Mouse (Mus musculus) brain, adult 2 months (tissue): Measurements from ENCODE around the gene Cyp46a1.

ENCODE experiments used
- DNase-seq: peaks from one replicate; pipeline ENCODE4 v3.0.0; 2011; ENCODE audit warnings: low read depth, low spot score

Gene Cyp46a1

DNA sequence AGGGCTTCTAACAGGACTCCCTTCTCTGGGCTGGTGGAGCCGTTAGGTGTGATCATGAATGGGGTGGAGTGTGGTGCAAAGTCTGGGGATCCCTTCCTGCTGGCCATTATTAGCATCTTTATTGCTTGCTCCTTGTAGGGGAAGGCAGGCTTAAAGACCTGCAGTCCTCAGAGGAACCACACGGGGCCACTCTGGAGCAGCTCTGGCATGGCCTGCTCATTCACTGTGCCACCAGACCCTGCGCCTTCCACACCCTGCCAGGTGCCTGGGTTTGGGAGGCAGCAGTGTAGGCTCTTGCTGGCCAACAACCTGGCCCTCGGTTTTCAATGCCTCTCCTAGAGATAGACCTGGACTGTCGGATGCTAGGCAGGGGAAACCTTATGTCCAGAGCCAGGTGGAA, 29.6 kb downstream of the Cyp46a1 start:
- peak; percentile 97 for DNase-seq

GRCm38 (mm10) chr12:108365340-108365739, 31.2 kb downstream of the Cyp46a1 start:
- DNase-seq: no peak

DNA sequence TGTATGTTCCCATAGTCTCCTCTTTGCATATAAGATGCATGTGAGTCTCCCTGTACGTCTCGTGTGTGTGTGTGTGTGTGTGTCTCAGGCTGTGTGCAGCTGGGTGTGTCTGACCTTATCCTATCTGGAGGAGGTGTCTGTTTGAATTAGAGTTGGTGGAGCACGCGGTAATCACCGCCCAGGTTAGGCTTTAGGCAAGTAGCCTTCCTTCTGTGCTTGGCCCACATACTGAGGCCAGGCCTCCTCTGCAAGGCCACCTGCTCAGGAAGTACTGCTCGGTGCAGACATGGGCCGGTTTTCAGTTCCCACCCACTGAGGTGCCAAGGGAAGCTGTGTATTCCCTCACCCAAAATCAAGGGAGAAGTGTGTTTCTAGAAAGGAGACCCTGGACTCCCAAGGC, 31.7 kb downstream of the Cyp46a1 start:
- no peak for DNase-seq

- peak; percentile 80 for DNase-seq
Observed at GRCm38 (mm10) chr12:108367909-108368308, 33.7 kb downstream of the Cyp46a1 start.

- no peak for DNase-seq
Observed at GRCm38 (mm10) chr12:108368921-108369320, 34.7 kb downstream of the Cyp46a1 start.

GRCm38 (mm10) chr12:108370596-108371428, 36.6 kb downstream of the Cyp46a1 start, which contains the start of gene Eml1:
Gene Eml1, plus strand, starts transcription at chr12:108370957.
- DNase-seq: no peak

DNA sequence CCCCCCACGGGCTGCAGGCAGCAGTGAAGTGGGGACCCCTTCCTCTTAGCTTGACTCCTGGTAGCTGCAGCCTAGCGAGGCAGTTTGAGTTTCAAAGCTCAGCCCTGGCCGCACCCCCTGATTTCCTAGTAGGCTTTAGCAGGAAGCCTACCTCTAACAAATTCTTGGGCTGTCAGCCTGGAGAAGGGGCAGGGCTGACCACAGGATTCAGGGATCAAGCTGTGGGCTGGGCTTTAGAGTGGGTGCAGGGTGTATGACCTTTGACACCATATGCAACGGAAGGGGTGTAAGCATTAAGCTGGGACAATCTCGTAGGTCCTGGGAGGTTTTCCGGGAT, 37.2 kb downstream of the Cyp46a1 start:
- DNase-seq: no peak

DNA sequence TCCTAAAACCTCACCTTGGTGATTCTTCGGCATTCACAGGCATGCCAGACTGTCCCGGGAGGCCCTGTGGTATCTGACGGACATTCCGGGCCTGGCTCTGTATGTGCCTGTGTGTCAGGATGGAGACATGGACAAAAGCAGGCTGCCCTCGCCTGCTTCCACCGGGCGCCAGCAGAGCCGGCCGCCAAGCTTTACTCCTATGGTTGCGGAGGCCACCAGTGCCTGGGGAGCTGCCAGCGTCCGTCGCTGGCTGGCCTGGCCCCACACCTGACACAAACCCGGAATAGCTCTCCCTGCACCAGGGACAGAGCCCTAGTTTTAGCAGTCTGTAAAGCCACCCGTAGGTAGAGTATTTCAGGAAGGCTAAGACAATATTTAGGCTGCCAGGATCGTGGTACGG, 38.1 kb downstream of the Cyp46a1 start:
- DNase-seq: peak; percentile 80

DNA sequence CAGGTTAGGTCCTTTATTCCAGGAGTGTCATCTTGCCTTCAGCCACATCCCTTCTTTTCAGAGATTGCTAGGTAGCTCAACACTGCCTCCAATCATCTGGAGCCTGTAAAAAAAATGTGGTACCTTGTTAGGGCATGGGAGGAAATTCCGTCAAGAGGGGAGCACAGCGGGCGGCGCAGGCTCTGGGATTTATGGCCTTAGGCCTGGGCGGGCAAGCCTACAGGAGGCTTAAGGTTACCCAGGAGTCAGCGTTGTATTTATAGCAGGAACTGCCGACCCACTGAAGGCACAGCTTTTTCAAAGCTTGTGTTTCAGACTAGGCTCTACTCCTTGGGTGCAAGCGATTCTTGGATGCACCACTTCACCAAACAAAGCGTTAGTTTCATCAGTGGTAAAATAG, 39.4 kb downstream of the Cyp46a1 start:
- DNase-seq: no peak

DNA sequence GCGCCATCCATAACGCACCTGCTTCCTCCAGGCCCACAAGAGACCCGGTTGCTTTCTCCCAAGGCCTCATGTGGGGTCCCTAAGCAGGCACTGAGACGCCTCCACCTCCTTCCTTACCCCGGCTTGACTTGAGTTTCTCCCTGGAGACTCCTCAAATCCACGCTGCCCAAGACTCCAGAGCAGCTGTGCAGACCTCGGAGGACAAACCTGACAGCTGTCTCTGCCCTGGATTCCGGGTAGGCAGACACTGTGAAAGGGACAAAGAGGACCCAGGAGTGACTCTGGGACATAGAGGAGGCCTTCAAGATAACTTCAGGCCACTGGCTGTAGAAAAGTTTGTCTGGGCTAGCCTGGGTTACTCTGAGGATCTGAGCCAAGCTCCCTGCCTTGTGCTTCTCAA, 40.5 kb downstream of the Cyp46a1 start:
- no peak for DNase-seq

DNA sequence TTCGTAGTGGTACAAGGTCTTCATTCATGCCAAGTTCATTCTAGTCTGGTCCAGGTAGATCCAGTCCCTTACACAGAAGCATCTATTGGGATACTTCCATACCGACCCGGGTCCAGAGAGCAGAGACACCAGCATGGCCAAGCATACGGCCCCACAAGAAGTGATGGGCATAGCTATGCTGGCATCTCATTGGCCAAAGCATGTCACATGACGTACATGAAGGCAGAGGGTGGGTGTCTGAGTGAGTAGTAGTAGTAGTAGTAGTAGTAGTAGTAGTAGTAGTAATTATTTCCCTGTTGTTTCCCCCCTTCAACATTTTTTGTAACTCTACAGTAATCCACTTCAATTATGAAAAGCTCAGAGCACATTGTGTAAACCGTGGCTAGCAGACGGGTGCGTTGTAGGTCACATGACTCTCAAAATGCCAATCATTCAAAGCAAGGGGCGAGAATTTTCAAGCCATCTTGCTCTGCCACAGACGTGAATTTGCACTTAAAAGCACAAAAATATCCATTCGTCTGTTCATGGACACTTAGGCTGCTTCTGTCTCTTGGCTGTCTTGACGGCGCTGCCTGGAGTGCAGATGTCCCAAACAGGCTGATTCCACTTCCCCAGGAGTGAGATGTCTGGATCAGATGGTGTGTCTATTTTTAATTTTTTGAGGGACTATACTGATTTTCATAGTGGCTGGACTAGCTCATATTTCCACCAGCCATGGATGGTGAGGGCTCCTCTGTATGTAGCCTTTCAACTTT, 44.4 kb downstream of the Cyp46a1 start:
- DNase-seq: peak; percentile 68

DNA sequence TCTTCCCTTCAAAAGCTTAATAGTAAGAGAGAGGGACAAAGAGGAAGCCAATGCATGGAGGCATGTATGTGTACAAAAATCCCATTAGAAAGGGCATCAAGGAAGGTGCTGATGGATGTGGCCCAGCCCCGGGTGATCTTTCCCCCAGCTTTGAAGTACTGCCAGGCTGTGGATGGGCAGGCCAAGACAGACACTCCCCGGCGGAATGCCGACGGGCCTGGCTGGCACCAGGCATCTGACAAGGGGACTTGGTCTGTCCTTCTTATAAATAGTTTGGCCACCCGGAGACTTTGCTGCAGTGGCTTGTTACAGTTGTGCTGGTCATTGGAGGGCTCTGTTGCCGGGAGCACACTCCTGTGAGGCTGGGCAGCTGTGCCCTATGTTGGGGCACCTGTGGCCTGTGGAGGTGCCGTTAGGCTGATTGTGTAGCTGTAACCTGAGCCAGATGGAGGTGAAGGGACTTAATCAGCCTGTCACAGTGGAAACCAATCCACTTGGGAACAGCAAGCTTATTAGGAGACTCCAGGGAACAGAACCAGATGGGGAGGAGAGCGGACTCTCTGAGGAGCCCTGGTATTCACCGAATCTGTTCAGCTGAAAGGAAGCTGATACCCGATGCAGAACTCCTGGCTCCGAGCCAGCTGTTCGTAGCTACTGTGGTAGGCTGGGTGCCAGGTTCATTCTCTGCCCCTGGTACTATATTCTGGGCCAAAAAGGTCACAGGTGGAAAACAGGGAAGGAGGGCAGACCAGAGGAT, 52.5 kb downstream of the Cyp46a1 start:
- peak; percentile 45 for DNase-seq

DNA sequence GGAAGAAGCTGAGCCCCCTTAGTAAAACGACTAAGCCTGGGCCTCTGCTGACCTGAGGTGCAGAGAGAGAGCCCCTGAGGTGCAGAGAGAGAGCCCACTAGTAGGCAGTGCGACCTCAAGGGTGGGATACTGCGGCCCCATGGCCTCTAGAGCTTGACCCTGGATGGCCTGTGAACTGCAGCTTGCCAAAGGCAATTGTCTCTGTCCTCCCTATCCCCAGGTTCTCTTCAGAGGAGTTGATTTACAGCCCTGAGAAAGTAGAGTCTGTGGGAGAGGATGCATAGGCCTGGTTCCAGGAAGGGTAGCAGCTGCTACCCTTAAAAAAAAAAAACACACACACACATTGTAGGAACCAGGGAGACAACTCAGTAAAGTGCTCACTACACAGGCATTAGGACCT, 55.5 kb downstream of the Cyp46a1 start:
- no peak for DNase-seq

DNA sequence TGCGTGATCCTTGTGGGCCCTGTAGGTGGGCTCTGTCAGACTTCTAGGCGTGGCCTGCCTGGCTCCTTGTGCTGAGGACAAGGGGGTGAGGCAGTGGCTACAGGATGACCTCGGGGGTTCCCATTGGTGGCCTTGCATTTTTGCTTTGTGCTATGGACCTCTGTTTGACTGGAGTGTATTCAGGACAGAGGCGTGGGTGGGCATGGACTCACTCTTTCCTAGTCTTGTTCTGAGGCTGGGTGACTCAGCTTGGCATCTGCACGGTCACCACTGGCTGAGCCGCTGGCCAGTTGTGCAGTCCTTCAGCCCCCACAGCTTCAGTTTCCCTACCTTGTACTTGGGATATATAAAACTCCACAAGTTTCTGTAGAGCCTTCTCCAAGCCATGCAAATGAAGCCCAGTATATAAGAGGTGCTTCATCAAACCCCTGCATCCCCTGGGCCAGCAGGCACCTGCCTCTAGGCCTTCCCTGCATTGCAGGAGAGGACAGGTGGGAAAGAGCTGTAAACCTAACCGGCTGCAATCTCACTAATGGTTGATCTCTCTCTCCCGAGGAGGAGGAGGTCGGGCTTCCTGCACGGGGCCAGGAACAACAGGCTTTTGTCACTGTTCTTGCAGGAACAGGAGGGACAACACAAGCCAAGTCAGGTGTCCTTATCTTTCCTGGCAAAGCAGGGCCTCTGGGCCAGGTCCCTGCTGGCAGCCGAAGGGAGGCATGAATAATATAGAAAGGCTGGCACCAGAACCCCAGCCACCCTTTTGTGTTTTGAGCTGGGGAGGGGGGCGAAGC, 58.3 kb downstream of the Cyp46a1 start:
- DNase-seq: peak; percentile 58

DNA sequence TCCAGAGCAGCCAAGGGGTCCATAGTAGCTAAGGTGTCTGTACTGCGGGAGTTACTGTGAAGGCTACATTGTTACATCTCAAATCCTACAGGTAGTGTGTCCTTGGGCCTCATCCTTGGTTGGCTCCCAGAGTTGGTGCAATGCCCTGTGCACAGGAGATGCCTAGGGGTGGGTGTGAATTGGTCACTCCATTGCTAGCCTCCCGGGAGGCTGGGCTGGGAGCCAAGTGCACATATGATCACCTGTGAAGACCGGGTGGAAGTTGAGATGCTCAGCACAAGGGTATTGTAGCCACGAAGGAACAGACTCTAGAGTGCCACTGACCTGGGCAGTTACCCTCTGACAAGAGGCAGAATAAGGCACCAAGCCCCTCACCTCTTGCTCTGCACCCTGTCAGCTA, 58.9 kb downstream of the Cyp46a1 start:
- DNase-seq: peak; percentile 40

GRCm38 (mm10) chr12:108393637-108394036, 59.5 kb downstream of the Cyp46a1 start:
- peak; percentile 80 for DNase-seq

DNA sequence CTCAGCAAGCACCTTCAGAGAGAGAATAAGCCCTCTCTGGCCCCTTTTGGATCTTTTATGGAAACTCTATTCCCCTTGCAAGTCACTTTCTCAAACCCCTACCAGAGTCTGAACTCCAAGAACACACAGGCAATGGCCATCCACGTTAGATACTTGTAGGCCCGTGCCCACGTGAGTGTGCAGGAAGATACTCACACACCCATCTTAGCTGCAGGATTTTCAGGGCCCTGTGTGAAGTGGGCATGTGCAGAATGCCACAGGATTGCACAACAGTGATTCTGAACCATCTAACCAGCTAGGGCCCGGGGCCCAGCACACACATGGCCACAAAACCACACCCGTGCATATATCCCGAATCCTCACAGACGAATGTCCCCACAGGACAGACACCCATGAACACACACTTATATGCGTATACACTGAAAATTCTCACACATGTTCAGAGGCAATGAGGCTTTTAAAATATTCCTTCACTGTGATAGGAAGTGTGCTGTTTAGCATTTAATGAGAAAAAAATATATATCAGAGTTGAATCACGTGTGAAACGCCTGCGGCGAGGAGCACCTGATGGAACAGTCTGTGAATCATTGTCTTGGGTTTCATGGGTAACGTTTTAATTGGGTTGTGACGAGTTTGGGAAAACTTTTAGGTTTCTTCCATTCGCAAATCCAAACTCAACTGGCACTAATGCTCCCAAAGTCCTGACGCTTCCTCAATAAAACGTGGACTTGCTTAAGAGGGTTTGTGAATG, 60.5 kb downstream of the Cyp46a1 start:
- DNase-seq: no peak

DNA sequence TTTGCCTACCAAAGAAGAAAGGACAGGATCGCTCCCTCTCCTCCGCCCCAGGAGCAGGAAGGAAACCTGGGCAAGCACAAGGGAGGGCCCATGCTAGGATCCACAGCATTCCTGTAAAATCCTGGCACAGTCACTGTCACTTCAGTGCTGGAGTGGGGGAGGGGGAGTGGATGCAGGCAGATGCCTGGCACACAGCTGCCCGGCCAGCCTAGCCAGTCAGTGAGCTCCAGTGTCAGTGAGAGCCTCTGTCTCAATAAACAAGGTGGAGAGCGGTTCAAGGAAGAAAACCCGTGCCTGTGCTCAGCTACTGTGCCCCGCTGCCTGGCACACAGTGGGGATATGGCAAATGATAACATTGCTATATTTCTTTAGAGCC, 61.1 kb downstream of the Cyp46a1 start:
- peak; percentile 53 for DNase-seq

GRCm38 (mm10) chr12:108396081-108396947, 62.1 kb downstream of the Cyp46a1 start:
- peak; percentile 93 for DNase-seq

DNA sequence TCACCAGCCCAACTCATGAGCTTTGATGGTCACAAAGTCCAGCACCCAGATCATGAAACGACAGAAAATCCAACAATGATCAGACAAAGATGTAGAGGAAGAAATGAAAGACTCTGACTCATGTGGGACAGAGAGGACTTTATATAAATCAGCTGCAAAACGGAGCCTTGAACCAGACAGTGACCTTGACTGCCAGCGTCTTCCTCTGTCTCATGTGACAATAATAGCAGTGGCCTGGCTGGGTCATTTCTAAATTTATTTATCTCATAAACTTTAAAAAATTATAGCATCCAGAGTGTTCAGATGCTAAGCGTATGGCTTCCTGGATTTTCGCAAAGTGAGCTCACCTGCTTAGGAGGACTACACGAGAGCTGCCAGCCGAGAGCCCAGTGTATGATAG, 64.5 kb downstream of the Cyp46a1 start:
- DNase-seq: no peak
